Mouse (Mus musculus) G1E (cell line): ENCODE results near the gene Pheta1.

Experiments
- CTCF ChIP-seq: IDR thresholded peaks from 2 replicates; pipeline ENCODE4 v1.5.1; 2012; ENCODE audit warnings: low read depth, low read length, inconsistent platforms, mixed read lengths
- GATA1 ChIP-seq: IDR thresholded peaks from 2 replicates; pipeline ENCODE4 v1.6.1; 2012; ENCODE audit warnings: borderline replicate concordance, low read length, inconsistent platforms, mixed read lengths
- GATA2 ChIP-seq: IDR thresholded peaks from 2 replicates; pipeline ENCODE4 v1.6.1; 2012; ENCODE audit warnings: low read depth, low read length, inconsistent platforms, borderline replicate concordance
- TAL1 ChIP-seq: conservative IDR thresholded peaks from 2 replicates; pipeline ENCODE4 v1.6.1; 2012; ENCODE audit warnings: low read depth, low read length, inconsistent platforms, mixed read lengths

- no peak for TF ChIP-seq CTCF
- TF ChIP-seq GATA1, result no peak
- no peak for TF ChIP-seq GATA2
- no peak for TF ChIP-seq TAL1
These were observed 25.8 kb upstream of the Pheta1 start for GRCm38 (mm10) chr5:121822786-121823505.
